Mouse (Mus musculus): ENCODE data around the gene 4930572O03Rik. TPM values are rescaled to one million over a fixed set of nuclear protein-coding genes. Genes with fewer than 3 reads are reported as not detected.
"Not testable (repeated sequence)": the region's sequence is repeated elsewhere in the genome, so short reads cannot be mapped to it uniquely, and the experiment has no call there.

The 4930572O03Rik gene
- not detected for total RNA-seq (2018; cell fraction: chromatin; rRNA removed)
- total RNA-seq (2018; cell fraction: cytosol; rRNA removed) = not detected
- total RNA-seq (2018; cell fraction: nucleus; rRNA removed) = not detected
- polyA plus RNA-seq (2018) = not detected in 3 replicates

DNA sequence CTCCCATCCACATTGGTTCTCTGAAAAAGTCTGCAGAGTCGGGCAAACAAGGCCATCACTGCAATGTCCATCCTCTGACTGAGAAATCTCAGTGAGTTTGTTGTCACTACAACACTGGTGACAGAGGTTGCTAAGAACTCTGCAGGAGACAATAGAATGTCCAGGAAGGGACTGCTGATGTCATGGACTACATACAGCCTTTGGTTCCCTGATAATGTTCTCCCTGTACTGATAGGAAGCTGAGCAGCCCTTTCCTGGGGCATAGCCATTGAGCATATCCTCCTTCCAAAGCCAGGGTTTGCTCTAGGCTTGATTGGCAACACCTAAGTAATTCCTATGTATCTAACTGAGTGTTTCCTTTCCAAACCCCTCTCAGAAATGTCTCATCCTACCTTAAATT lies at the start of gene 4930572O03Rik:
Gene 4930572O03Rik, minus strand, starts transcription at position 101 of the 400 bp plus-strand sequence.
- not testable (repeated sequence) for H3K27ac ChIP-seq; H3K36me3 ChIP-seq (ENCODE audit: inconsistent target); H3K79me2 ChIP-seq (ENCODE audit: inconsistent target); H3K4me3 ChIP-seq (ENCODE audit: inconsistent target)
- WGBS (ENCODE audit: missing documents) = 90% methylated on average over 1 of the region's 1 CpGs

DNA sequence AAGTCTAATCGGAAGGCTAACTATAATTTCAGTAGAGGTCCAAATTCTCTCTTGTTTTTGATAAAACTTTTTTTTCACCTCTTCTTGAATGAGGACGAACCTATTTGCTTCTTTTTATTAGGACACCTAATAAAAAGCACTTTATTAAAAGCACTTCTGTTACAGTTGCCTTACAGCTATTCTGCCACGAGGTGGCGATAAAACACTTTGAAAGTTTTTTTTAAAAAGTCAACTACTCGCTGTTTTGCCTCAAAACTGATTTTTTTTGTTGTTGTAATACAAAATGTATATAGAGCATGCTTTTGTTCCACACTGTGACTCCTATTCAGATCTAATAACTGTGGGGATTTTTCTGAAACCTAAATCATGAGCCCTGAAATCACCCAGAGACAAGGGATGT lies 46.0 kb upstream of the 4930572O03Rik start:
- not testable (repeated sequence) for H3K79me2 ChIP-seq (ENCODE audit: inconsistent target); H3K4me3 ChIP-seq (ENCODE audit: inconsistent target)
- 20% methylated on average over 5 of the region's 5 CpGs for WGBS (ENCODE audit: missing documents)

DNA sequence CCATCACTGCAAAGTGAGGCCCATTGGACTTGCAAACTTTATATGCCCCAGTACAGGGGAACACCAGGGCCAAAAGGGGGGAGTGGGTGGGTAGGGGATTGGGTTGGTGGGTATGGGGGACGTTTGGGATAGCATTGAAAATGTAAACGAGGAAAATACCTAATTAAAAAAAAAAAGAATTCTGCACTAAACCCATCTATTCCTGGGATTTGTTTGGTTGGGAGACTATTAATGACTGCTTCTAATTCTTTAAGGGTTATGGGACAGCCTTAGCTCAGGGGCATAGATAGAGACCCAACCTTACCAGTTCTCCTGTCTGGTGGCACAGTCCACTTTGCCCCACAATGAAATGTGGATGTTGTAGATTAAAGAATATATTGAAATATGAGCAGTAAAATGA lies 40.9 kb upstream of the 4930572O03Rik start:
- H3K27ac ChIP-seq; H3K4me3 ChIP-seq (ENCODE audit: inconsistent target); H3K79me2 ChIP-seq (ENCODE audit: inconsistent target); H3K36me3 ChIP-seq (ENCODE audit: inconsistent target): not testable (repeated sequence)
- WGBS (ENCODE audit: missing documents) = 61% methylated on average over 2 of the region's 2 CpGs

More for the DNA sequence above, 46.0 kb upstream of the 4930572O03Rik start:
- H3K27ac ChIP-seq; H3K36me3 ChIP-seq (ENCODE audit: inconsistent target): not testable (repeated sequence)

DNA sequence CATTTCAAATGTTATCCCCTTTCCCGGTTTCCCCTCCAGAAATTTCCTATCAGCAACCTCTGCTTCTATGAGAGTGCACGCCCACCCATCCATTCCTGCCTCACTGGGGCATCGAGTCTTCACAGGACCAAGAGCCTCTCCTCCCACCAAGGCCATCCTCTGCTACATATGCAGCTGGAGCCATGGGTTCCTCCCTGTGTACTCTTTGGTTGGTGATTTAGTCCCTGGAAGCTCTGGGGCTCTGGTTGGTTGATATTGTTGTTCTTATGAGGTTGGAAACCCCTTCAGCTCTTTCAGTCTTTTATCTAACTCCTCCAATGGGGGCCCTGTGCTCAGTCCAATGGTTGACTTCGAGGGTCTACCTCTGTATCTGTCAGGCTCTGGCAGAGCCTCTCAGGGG lies 35.0 kb upstream of the 4930572O03Rik start:
- not testable (repeated sequence) for H3K36me3 ChIP-seq (ENCODE audit: inconsistent target); H3K79me2 ChIP-seq (ENCODE audit: inconsistent target); H3K27ac ChIP-seq; H3K4me3 ChIP-seq (ENCODE audit: inconsistent target)
- 82% methylated on average over 4 of the region's 4 CpGs for WGBS (ENCODE audit: missing documents)

DNA sequence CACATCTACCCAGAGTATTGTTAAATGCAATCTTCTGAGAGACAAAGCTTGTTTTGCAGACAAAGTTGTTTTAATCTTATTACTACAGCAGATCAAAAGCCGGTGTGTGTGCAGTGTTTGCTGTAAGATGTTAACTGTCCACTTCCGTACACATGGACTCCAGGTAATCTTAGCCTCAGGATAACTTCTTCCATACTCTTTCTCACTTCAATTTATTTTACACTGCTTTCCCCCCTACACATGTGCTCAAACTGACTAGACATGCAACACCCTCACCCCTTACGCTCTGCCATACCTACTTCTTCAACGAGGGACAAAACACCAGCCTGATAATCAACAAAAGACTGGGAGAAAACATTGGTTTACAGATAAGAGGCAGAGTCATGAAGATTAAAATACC lies 34.0 kb upstream of the 4930572O03Rik start:
- H3K36me3 ChIP-seq (ENCODE audit: inconsistent target); H3K79me2 ChIP-seq (ENCODE audit: inconsistent target); H3K4me3 ChIP-seq (ENCODE audit: inconsistent target); H3K27ac ChIP-seq: not testable (repeated sequence)
- WGBS (ENCODE audit: missing documents) = 73% methylated on average over 4 of the region's 4 CpGs

DNA sequence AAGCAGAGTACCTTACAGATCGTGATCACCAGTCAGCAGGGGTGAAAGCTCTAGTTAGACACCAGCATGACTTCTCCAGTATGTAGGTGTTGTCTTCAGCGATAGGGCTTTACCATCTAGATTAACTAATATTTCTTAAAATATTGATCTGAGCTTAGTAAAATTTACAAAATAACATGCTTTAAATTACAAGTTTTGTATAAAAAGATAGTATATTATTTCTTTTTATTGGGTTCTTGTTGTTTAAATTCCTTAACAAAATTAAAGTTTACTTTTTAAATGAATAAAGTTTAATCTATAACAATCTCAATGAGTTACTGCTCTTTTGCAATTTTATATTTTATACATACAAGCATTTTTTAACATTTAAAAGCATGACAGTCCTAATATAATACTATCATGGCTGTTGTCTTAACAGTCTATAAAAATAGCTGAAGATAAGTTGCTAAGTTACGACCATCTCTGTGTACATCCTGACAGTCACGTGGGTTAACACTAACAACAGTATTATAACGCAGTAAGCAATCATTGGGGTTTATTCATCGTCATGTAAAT lies 32.9 kb upstream of the 4930572O03Rik start:
- not testable (repeated sequence) for H3K27ac ChIP-seq; H3K4me3 ChIP-seq (ENCODE audit: inconsistent target); H3K36me3 ChIP-seq (ENCODE audit: inconsistent target); H3K79me2 ChIP-seq (ENCODE audit: inconsistent target)
- 77% methylated on average over 4 of the region's 6 CpGs for WGBS (ENCODE audit: missing documents)

DNA sequence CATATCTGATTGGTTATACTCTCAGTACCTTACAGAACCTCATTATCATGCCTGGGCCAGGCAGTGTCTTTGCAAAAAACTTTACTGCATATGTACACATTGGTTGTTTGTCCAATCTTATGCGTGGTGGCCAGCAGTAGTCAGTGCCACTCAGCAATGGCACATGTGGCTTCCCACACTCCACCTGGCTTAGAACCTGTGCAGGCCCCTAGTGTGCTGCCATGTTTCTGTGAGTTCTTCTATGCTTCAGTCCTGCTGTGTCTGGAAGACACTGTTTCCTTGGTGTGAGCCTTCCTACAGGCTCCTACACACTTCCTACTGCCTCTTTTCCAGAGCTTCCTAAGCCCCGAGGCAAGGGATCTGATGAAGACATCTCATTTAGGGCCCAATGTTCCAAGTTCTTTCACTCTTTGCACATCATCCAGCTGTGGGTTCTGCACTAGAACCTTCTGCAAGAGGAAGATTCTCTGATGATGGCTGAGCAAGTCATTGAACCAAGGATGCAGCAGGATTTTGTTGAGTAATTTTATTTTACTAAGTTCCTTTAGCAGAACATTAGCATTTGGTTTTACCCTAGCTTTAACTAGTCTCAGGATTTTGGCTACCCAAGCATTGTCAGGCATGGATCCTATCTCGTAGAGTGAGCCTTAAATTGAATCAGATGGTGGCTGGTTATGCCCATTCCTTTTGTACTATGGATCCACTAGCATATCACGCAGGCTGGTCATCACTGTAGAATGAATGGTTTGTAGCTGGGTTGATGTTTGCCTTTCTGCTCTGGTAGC lies 32.2 kb upstream of the 4930572O03Rik start:
- H3K79me2 ChIP-seq (ENCODE audit: inconsistent target); H3K4me3 ChIP-seq (ENCODE audit: inconsistent target); H3K36me3 ChIP-seq (ENCODE audit: inconsistent target); H3K27ac ChIP-seq: not testable (repeated sequence)
- 84% methylated on average over 3 of the region's 4 CpGs for WGBS (ENCODE audit: missing documents)

DNA sequence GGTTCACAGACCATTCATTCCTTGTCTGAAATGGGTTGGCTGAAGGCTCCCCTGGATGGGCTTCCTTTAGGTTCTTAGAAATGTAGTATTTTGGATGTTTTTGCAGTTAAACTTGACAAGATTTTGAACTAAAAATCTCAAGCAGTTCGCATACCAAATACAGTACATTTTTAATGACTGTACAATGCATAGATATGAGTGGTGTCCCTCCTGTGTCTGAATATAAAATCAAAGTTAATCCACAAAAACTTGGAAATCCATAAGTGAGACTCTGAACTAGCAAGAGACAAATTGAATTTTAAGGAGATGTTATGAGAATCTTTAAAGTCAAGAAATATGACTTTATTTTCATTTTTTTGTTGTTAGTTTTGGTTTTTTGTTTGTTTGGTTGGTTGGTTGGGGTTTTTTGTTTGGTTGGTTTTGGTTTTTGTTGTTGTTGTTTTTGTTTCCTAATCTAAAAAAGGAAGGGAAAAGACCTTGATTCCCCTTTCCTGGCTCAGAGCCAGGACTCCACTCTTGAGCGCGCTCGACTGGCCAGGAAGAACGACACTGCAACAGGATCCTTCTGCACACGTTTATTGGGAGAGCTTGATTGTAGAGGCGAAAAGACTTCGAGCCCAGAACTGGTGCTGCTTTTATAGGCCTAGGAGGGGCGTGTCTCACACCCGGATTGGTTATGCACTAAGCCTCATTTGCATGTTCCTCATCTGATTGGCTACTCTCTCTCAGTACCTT lies 24.6 kb upstream of the 4930572O03Rik start:
- not testable (repeated sequence) for H3K4me3 ChIP-seq (ENCODE audit: inconsistent target); H3K79me2 ChIP-seq (ENCODE audit: inconsistent target); H3K27ac ChIP-seq; H3K36me3 ChIP-seq (ENCODE audit: inconsistent target)
- WGBS (ENCODE audit: missing documents) = 77% methylated on average over 6 of the region's 10 CpGs

DNA sequence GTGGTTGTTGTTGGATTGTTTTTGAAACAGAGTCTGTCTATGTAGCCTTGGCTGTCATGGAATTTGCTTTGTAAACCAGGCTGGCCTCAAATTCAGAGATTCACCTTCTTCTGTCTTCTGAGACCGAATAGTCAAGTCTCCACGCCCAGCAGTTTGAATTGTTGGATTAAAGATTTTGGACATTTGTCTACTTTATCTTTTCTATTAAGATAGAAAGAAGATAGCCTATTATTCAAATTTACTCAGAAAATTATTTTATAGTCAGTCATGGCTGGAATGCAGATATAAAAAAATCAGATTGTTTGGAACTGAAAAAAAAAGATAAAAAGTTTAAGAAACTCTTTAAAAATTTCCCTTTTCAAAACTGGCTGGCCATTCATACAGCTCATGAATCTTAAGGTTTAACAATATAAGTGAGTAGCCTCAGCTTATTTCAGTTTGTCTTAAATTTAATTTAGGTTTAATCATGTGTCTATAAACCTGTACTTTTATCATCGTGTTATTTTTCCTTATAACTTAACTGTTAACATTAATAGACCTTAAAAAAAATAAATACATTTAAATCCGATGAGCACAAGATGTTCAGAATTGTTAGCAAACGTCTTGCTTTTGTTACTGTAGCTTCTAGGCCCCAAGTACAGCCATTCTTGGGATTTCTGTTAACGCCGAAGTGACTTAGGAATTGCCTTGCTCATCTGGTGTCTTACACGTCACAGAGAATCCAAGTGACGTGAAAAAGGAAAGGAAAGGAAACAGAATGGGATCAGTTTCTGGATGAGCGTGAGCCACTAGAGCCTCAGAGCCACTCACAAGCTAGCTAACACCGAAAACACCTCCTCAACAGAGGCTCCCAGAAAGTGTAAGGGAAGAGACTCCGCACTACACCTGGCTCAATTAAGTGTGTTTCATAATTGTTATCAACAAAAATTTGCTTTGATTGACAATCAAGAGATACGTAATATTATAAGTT lies 23.4 kb upstream of the 4930572O03Rik start:
- not testable (repeated sequence) for H3K36me3 ChIP-seq (ENCODE audit: inconsistent target); H3K79me2 ChIP-seq (ENCODE audit: inconsistent target); H3K27ac ChIP-seq; H3K4me3 ChIP-seq (ENCODE audit: inconsistent target)
- WGBS (ENCODE audit: missing documents) = 68% methylated on average over 12 of the region's 13 CpGs

DNA sequence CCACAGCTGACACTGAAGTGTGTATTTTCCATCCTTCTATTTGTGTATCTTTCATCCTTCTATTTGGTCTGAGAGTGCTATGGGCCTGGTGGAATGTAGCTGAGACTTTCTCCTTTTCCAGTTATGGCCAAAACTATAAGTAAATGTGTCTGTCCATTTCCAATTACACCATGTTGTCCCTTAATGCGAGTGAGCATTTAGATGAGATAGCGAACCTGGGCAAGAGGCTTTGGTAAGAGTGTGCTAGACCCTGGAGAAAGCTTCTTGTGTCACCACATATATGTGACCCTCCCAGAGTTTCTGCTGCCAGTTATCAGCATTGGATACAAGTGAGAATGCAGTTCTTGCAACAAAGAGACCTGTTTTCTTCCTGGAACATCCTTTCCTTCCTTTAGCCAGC lies 22.0 kb upstream of the 4930572O03Rik start:
- not testable (repeated sequence) for H3K4me3 ChIP-seq (ENCODE audit: inconsistent target); H3K36me3 ChIP-seq (ENCODE audit: inconsistent target); H3K27ac ChIP-seq; H3K79me2 ChIP-seq (ENCODE audit: inconsistent target)
- WGBS (ENCODE audit: missing documents) = 80% methylated on average over 2 of the region's 2 CpGs

DNA sequence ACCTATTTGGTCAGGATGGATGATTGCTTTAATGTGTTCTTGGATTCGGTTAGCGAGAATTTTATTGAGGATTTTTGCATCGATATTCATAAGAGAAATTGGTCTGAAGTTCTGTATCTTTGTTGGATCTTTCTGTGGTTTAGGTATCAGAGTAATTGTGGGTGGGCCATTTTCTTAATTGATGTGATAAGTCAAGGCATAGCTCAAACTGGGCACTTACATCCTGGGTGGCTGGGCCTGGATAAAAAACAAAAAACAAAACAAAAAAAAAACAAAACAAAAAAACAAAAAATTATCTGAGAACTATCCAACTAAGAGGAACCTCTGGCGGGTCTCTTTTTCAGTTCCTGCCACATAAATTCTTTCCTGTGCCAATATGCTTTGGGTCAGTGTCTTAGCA lies 20.9 kb upstream of the 4930572O03Rik start:
- 100% methylated on average over 1 of the region's 4 CpGs for WGBS (ENCODE audit: missing documents)
- H3K36me3 ChIP-seq (ENCODE audit: inconsistent target); H3K4me3 ChIP-seq (ENCODE audit: inconsistent target); H3K27ac ChIP-seq; H3K79me2 ChIP-seq (ENCODE audit: inconsistent target): not testable (repeated sequence)

DNA sequence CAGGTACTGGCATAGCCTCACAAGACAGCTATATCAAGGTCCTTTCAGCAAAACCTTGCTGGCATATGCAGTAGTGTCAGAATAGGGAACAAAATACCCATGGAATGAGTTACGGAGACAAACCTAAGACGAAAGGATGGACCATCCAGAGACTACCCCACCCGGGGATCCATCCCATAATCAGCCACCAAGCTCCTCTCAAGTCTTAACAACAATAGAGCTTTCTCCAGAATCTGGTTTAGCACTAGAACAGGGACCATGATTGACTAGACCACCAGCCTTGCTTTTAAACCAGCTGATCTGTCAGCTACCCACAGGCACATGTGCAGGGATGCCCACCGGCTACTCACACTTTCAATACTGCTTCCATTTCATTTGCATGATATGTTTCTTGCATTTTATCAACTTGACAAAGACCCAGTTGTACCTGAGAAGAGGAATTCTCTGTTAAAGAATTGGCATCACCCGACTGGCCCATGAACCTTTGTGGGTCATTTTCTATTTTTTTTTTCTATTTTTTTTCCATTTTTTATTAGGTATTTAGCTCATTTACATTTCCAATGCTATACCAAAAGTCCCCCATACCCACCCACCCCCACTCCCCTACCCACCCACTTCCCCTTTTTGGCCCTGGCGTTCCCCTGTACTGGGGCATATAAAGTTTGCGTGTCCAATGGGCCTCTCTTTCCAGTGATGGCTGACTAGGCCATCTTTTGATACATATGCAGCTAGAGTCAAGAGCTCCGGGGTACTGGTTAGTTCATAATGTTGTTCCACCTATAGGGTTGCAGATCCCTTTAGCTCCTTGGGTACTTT lies 17.8 kb upstream of the 4930572O03Rik start:
- not testable (repeated sequence) for H3K27ac ChIP-seq; H3K79me2 ChIP-seq (ENCODE audit: inconsistent target); H3K4me3 ChIP-seq (ENCODE audit: inconsistent target); H3K36me3 ChIP-seq (ENCODE audit: inconsistent target)
- WGBS (ENCODE audit: missing documents) = 85% methylated on average over 3 of the region's 8 CpGs

DNA sequence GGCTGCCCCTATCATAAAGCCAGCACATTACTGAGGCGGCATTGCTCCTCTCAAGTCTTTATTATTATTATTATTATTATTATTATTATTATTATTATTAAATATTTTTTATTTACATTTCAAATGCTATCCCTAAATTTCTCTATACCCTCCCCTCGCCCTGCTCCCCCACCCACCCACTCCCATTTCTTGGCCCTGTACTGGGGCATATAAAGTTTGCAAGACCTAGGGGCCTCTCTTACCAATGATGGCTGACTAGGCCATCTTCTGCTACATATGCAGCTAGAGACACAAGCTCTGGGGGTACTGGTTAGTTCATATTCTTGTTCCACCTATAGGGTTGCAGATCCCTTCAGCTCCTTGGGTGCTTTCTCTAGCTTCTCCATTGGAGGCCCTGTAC lies 17.1 kb upstream of the 4930572O03Rik start:
- WGBS (ENCODE audit: missing documents) = 78% methylated on average over 1 of the region's 2 CpGs
- H3K79me2 ChIP-seq (ENCODE audit: inconsistent target); H3K27ac ChIP-seq: not testable (repeated sequence)

DNA sequence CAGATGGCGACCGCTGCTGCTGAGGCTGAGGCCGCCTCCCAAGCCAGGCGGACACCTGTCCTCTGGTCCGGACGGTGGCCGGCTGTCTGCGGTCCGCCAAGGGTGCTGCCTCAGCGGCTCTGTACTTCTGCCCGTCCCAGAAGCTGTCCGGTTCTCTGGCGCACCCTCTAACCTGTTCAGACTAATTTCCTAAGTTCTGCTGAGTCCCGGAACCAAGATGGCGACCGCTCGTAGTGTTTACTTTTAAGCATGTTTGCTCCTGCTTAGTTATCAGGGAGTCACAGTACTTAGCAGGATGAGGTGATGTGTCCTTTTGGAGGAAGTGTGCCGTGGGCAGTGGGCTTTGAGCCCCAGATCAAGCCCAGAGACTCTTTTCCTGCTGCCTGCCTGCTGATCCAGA lies 13.9 kb upstream of the 4930572O03Rik start:
- not testable (repeated sequence) for H3K4me3 ChIP-seq (ENCODE audit: inconsistent target); H3K79me2 ChIP-seq (ENCODE audit: inconsistent target); H3K36me3 ChIP-seq (ENCODE audit: inconsistent target); H3K27ac ChIP-seq
- 95% methylated on average over 4 of the region's 18 CpGs for WGBS (ENCODE audit: missing documents)

More for the DNA sequence above, 17.1 kb upstream of the 4930572O03Rik start:
- not testable (repeated sequence) for H3K4me3 ChIP-seq (ENCODE audit: inconsistent target); H3K36me3 ChIP-seq (ENCODE audit: inconsistent target)

Measured in macrophage (primary cell).